Comparison of ENCODE assay signal across 9 mouse cellular contexts in genomic region chr13:109881161-109881857, GRCm38 (mm10).
DNase-seq lines count a peak whose midpoint lies in the region; TF ChIP-seq lines count a peak whose summit lies in the region.
"Had no signal": no experiment of that assay in that cellular context is flagged by ENCODE, and none has a peak within 500 bp of the region (broad histone marks: within the 10 kb centered on the region; RNA-seq: fewer than 3 reads in every experiment).

No protein-coding gene starts in this region.

- TF ChIP-seq CTCF in lung, adult 2 months (IDR thresholded peaks at IDR 0.05; ENCODE audit: insufficient read depth, low read length), result no peak

- 62% methylated on average over 11 of the region's 11 CpGs for WGBS in lung, adult 2 months

- DNase-seq in cerebellum, postnatal 10 days, result peak; percentile 47 to 61
- DNase-seq in cerebellum, adult 8-10 months, result no peak
- DNase-seq in urinary bladder, postnatal 14 days (ENCODE audit: low spot score), result peak; percentile 74
- no peak for DNase-seq in urinary bladder, postnatal 4 days (ENCODE audit: low spot score in 2 of 2)
- peak; percentile 63 for DNase-seq in lung, adult 2 months
- DNase-seq in urinary bladder, postnatal 36 days (ENCODE audit: low spot score in 2 of 2), result peak; percentile 75 to 80
- DNase-seq in yolk sac, embryonic 10.5 days (ENCODE audit: low spot score), result no peak
- DNase-seq in natural killer cell, adult 2 months (ENCODE audit: low spot score in 2 of 2), result no peak
- DNase-seq: spleen, adult 18-20 months had no signal

- no peak for TF ChIP-seq POLR2A in lung, adult 2 months (IDR thresholded peaks at IDR 0.05; ENCODE audit: borderline replicate concordance, extremely low read depth, low read depth, low read length)

- H3K4me3 ChIP-seq in lung, adult 2 months (replicated peaks; ENCODE audit: extremely low read depth, low read depth, low read length), result no peak overlapping the region

- no peaks in the 10 kb centered on the region for H3K4me1 ChIP-seq in lung, adult 2 months (ENCODE audit: control insufficient read depth, insufficient read depth, low read length)

Comparison
In these comparisons a context has a peak if more than half of its experiments do, and no peak if none do; other contexts are left out.
1. DNase-seq: peak in cerebellum, postnatal 10 days (2 of 2), urinary bladder, postnatal 14 days (single experiment), lung, adult 2 months (single experiment) and urinary bladder, postnatal 36 days (2 of 2); none in cerebellum, adult 8-10 months (single experiment), urinary bladder, postnatal 4 days (0 of 2), yolk sac, embryonic 10.5 days (single experiment) and natural killer cell, adult 2 months (0 of 2).